Mouse (Mus musculus): ENCODE results near the gene Cwh43. TPM values are rescaled to one million over a fixed set of nuclear protein-coding genes. Genes with fewer than 3 reads are reported as not detected.

Gene Cwh43
- polyA plus RNA-seq, 1 experiment from 2014 or later = 0.18 TPM

GRCm38 (mm10) chr5:73497401-73497800 lies 91.5 kb downstream of the Cwh43 start:
- Histone ChIP-seq H3K4me1 (ENCODE audit: control insufficient read depth, insufficient read depth, low read length) (peaks cover 19% of the 10 kb centered on the region), H3K9me3 (replicated peaks; ENCODE audit: control insufficient read depth, low read length, poor library complexity, severe bottlenecking) (no peaks in the 10 kb centered on the region), H3K4me2 (ENCODE audit: low read length) (no peak overlapping the region), H3K4me3 (ENCODE audit: low read depth, low read length) (no peak overlapping the region), H3K27ac (ENCODE audit: low read length) (no peak overlapping the region), H3K27me3 (ENCODE audit: control insufficient read depth, insufficient read depth, low read depth, low read length) (no peaks in the 10 kb centered on the region), H3K36me3 (ENCODE audit: control insufficient read depth, insufficient read depth, low read length) (no peaks in the 10 kb centered on the region), H3K9ac (ENCODE audit: low read depth, low read length) (no peak overlapping the region)
- ATAC-seq = no peak
- WGBS = 76% methylated on average over 3 of the region's 3 CpGs

- Histone ChIP-seq H3K4me3 (ENCODE audit: low read depth, low read length) (no peak overlapping the region), H3K9ac (ENCODE audit: low read depth, low read length) (no peak overlapping the region), H3K9me3 (replicated peaks; ENCODE audit: control insufficient read depth, low read length, poor library complexity, severe bottlenecking) (no peaks in the 10 kb centered on the region), H3K36me3 (ENCODE audit: control insufficient read depth, insufficient read depth, low read length) (no peaks in the 10 kb centered on the region), H3K4me2 (ENCODE audit: low read length) (no peak overlapping the region), H3K27me3 (ENCODE audit: control insufficient read depth, insufficient read depth, low read depth, low read length) (no peaks in the 10 kb centered on the region), H3K27ac (ENCODE audit: low read length) (no peak overlapping the region), H3K4me1 (ENCODE audit: control insufficient read depth, insufficient read depth, low read length) (peaks cover 13% of the 10 kb centered on the region)
- 91% methylated on average over 8 of the region's 8 CpGs for WGBS
- no peak for ATAC-seq
Measured at GRCm38 (mm10) chr5:73498559-73498958, 92.7 kb downstream of the Cwh43 start.

- no peaks in the 10 kb centered on the region for H3K36me3 ChIP-seq (ENCODE audit: control insufficient read depth, insufficient read depth, low read length)
- peaks cover 3% of the 10 kb centered on the region; the same call in 1 of the 2 replicates for H3K9me3 ChIP-seq (replicated peaks; ENCODE audit: control insufficient read depth, low read length, poor library complexity, severe bottlenecking)
- 86% methylated on average over 7 of the region's 7 CpGs for WGBS
- H3K27ac ChIP-seq (ENCODE audit: low read length) = no peak overlapping the region
- no peak for ATAC-seq
- no peak overlapping the region for H3K4me3 ChIP-seq (ENCODE audit: low read depth, low read length)
- H3K4me1 ChIP-seq (ENCODE audit: control insufficient read depth, insufficient read depth, low read length) = peaks cover 2% of the 10 kb centered on the region; the same call in 1 of the 2 replicates
- H3K4me2 ChIP-seq (ENCODE audit: low read length) = no peak overlapping the region
- H3K9ac ChIP-seq (ENCODE audit: low read depth, low read length) = no peak overlapping the region
- no peaks in the 10 kb centered on the region for H3K27me3 ChIP-seq (ENCODE audit: control insufficient read depth, insufficient read depth, low read depth, low read length)
Measured at GRCm38 (mm10) chr5:73500867-73501440, 95.1 kb downstream of the Cwh43 start.

- no peak overlapping the region for H3K4me2 ChIP-seq (ENCODE audit: low read length)
- H3K9me3 ChIP-seq (replicated peaks; ENCODE audit: control insufficient read depth, low read length, poor library complexity, severe bottlenecking) = peaks cover 3% of the 10 kb centered on the region; the same call in 1 of the 2 replicates
- no peak overlapping the region for H3K9ac ChIP-seq (ENCODE audit: low read depth, low read length)
- H3K4me1 ChIP-seq (ENCODE audit: control insufficient read depth, insufficient read depth, low read length) = peaks cover 2% of the 10 kb centered on the region; the same call in 1 of the 2 replicates
- H3K27me3 ChIP-seq (ENCODE audit: control insufficient read depth, insufficient read depth, low read depth, low read length) = no peaks in the 10 kb centered on the region
- no peak overlapping the region for H3K27ac ChIP-seq (ENCODE audit: low read length)
- WGBS = 93% methylated on average over 9 of the region's 9 CpGs
- no peaks in the 10 kb centered on the region for H3K36me3 ChIP-seq (ENCODE audit: control insufficient read depth, insufficient read depth, low read length)
- H3K4me3 ChIP-seq (ENCODE audit: low read depth, low read length) = no peak overlapping the region
- ATAC-seq = no peak
Measured at GRCm38 (mm10) chr5:73502422-73502821, 96.5 kb downstream of the Cwh43 start.

Other genes with a start within 250 kb of the Cwh43 start
- 40.0 and 47.5 TPM in 2 replicates for gene Fryl, start 149.5 kb upstream of the Cwh43 start, polyA plus RNA-seq (2015; fragmentation: Nextera tagmentation; extraction: Ambion mirVana)
- 361 and 374 TPM in 2 replicates for gene Ociad1, start 113.3 kb upstream of the Cwh43 start, polyA plus RNA-seq (2015; fragmentation: Nextera tagmentation; extraction: Ambion mirVana)
- 28.3 and 34.5 TPM in 2 replicates for gene Ociad2, start 65.0 kb upstream of the Cwh43 start, polyA plus RNA-seq (2015; fragmentation: Nextera tagmentation; extraction: Ambion mirVana)
- gene Dcun1d4, start 74.9 kb downstream of the Cwh43 start, polyA plus RNA-seq (2015; fragmentation: Nextera tagmentation; extraction: Ambion mirVana) = 51.5 and 56.3 TPM in 2 replicates
- gene Lrrc66, start 226.5 kb downstream of the Cwh43 start, polyA plus RNA-seq (2015; fragmentation: Nextera tagmentation; extraction: Ambion mirVana) = not detected in 2 replicates
- 40.0 and 47.5 TPM in 2 replicates for gene Sgcb, start 241.7 kb downstream of the Cwh43 start, polyA plus RNA-seq (2015; fragmentation: Nextera tagmentation; extraction: Ambion mirVana)
- gene Spata18, start 245.3 kb downstream of the Cwh43 start, polyA plus RNA-seq (2015; fragmentation: Nextera tagmentation; extraction: Ambion mirVana) = 0.24 and 0.62 TPM in 2 replicates